Mouse (Mus musculus): ENCODE data around the gene Stmn1. TPM values are rescaled to one million over a fixed set of nuclear protein-coding genes. Genes with fewer than 3 reads are reported as not detected.
"Not testable (repeated sequence)": the region's sequence is repeated elsewhere in the genome, so short reads cannot be mapped to it uniquely, and the experiment has no call there.

Gene Stmn1
- polyA plus RNA-seq, 1 experiment, result 38.6 TPM

- 40% methylated on average over 6 of the region's 6 CpGs for whole genome bisulfite sequencing
- DNase-seq, result no peak
- H3K4me1 ChIP-seq (ENCODE audit: control insufficient read depth, insufficient read depth, low read length), result peaks cover 12% of the 10 kb centered on the region
- TF ChIP-seq POLR2A (IDR thresholded peaks at IDR 0.05; ENCODE audit: borderline replicate concordance, extremely low read depth, low read depth, low read length), result no peak
- TF ChIP-seq CTCF (IDR thresholded peaks at IDR 0.05; ENCODE audit: insufficient read depth, low read length), result no peak
- H3K4me3 ChIP-seq (replicated peaks; ENCODE audit: extremely low read depth, low read depth, low read length), result no peak overlapping the region
Measured at GRCm38 (mm10) chr4:134481270-134481669, 13.2 kb downstream of the Stmn1 start.

GRCm38 (mm10) chr4:134482442-134482841, 14.3 kb downstream of the Stmn1 start:
- TF ChIP-seq CTCF (IDR thresholded peaks at IDR 0.05; ENCODE audit: insufficient read depth, low read length) (no peak), POLR2A (IDR thresholded peaks at IDR 0.05; ENCODE audit: borderline replicate concordance, extremely low read depth, low read depth, low read length) (no peak)
- H3K4me3 ChIP-seq (replicated peaks; ENCODE audit: extremely low read depth, low read depth, low read length), result no peak overlapping the region
- peaks cover 9% of the 10 kb centered on the region for H3K4me1 ChIP-seq (ENCODE audit: control insufficient read depth, insufficient read depth, low read length)
- no peak for DNase-seq
- 64% methylated on average over 8 of the region's 8 CpGs for WGBS

- 60% methylated on average over 6 of the region's 6 CpGs for WGBS
Measured at GRCm38 (mm10) chr4:134483078-134483688, 15.1 kb downstream of the Stmn1 start.

DNA sequence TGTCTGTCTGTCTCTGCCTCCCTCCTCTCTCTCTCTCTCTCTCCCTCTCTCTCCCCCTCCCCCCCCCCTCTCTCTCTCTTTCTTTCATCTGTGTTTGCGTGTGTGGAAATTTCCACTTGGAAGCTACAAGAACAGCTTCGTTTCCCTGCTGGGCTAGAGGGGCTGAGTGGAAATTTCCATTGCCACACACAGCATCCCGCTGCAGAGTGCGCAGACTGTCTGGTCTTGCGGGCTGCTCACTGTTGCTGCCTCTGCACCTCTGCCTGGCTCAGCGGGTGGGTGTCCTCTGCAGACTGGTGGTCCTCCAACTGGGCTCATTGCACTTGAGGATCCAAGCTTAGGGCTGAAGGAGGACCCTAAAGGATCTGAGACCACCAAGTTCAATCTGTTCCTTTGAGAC, 15.6 kb downstream of the Stmn1 start:
- 42% methylated on average over 6 of the region's 6 CpGs for WGBS
- peaks cover 4% of the 10 kb centered on the region for H3K4me1 ChIP-seq (ENCODE audit: control insufficient read depth, insufficient read depth, low read length)
- H3K4me3 ChIP-seq (replicated peaks; ENCODE audit: extremely low read depth, low read depth, low read length), result no peak overlapping the region
- no peak for TF ChIP-seq POLR2A (IDR thresholded peaks at IDR 0.05; ENCODE audit: borderline replicate concordance, extremely low read depth, low read depth, low read length)
- no peak for DNase-seq

More at GRCm38 (mm10) chr4:134483078-134483688, 15.1 kb downstream of the Stmn1 start:
- H3K4me3 ChIP-seq (replicated peaks; ENCODE audit: extremely low read depth, low read depth, low read length), result no peak overlapping the region
- DNase-seq, result no peak
- TF ChIP-seq POLR2A (IDR thresholded peaks at IDR 0.05; ENCODE audit: borderline replicate concordance, extremely low read depth, low read depth, low read length) (no peak), CTCF (IDR thresholded peaks at IDR 0.05; ENCODE audit: insufficient read depth, low read length) (no peak)
- peaks cover 5% of the 10 kb centered on the region for H3K4me1 ChIP-seq (ENCODE audit: control insufficient read depth, insufficient read depth, low read length)

DNA sequence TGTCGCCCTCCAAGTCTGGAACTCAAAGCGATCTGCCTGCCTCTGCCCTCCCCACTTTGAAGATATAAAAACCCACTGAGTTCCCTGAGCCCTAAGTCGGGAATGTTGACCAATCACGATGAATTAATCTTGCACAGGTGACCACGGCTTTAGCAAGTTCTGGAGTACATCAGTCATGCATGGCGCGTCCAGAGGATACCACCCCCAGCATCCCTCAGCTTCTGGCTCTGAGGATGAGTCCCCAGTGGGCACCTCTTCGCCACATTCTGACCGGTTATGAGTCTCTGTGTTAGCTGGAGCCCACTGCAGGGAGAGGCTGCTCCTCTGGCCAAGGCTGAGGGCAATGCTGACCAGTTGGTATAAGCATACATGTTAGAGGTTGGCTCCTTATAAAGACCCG, 16.1 kb downstream of the Stmn1 start:
- TF ChIP-seq POLR2A (IDR thresholded peaks at IDR 0.05; ENCODE audit: borderline replicate concordance, extremely low read depth, low read depth, low read length) (no peak), CTCF (IDR thresholded peaks at IDR 0.05; ENCODE audit: insufficient read depth, low read length) (no peak)
- 76% methylated on average over 10 of the region's 10 CpGs for WGBS

DNA sequence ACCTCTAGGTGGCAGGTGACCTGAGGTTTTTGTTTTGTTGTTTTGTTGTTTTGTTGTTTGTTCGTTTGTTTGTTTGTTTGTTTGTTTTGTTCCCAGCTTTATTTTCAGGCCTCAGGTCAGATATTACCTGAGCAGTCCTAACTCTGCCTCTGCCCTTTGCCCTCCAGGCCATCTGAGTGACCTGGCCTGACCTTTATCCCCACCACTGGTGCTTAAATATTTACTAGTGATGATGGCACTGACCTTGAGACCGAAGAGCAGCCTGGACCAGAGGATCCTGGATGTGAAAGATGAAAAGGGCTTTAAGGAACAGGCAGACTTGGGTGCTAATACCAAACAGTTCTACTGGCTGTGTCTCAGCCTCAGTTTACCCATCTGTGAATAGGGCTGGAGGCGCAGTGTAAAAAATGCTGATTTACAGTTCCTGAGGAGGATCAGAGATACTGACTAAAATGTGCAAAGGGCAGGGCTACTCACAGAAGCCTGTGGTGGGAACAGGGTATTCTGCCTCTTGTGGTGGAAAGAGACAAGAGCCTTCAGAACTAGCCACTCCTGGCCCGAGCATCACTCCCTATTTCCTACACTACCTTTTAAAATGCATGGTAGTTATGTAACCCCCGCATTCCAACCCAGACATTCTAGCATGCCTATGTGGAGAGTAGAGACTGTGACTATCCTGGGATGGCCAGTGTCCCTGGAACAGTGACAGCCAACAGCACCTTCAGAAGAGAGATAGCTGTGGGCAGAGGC, 17.2 kb downstream of the Stmn1 start:
- H3K4me3 ChIP-seq (replicated peaks; ENCODE audit: extremely low read depth, low read depth, low read length), result no peak overlapping the region
- peaks cover 6% of the 10 kb centered on the region for H3K4me1 ChIP-seq (ENCODE audit: control insufficient read depth, insufficient read depth, low read length)
- no peak for DNase-seq
- WGBS, result 86% methylated on average over 5 of the region's 5 CpGs
- TF ChIP-seq CTCF (IDR thresholded peaks at IDR 0.05; ENCODE audit: insufficient read depth, low read length), result no peak
- TF ChIP-seq POLR2A (IDR thresholded peaks at IDR 0.05; ENCODE audit: borderline replicate concordance, extremely low read depth, low read depth, low read length), result no peak

More for the DNA sequence above, 16.1 kb downstream of the Stmn1 start:
- Histone ChIP-seq H3K4me1 (ENCODE audit: control insufficient read depth, insufficient read depth, low read length) (peaks cover 4% of the 10 kb centered on the region), H3K4me3 (replicated peaks; ENCODE audit: extremely low read depth, low read depth, low read length) (no peak overlapping the region)
- DNase-seq, result no peak

DNA sequence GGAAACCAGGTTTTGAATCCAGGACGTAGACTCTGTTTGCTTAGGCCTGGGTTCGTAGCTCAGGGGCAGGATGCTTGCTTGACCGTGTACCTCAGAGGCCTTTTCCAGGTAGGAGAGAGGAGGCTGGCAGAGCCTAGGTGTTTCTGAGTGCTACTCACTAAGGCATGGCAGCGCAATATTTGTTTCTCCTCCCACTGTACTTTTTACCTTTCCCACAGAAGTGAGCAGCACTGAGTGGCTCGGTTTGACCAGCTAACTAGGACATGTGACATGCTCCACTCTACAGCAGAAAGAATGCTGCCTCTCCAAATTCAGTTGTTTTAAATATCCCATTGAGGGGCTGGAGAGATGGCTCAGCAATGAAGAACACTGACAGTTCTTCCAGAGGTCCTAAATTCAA, 20.1 kb downstream of the Stmn1 start:
- peak; percentile 22; the same call in 1 of the 2 replicates for TF ChIP-seq POLR2A (IDR thresholded peaks at IDR 0.05; ENCODE audit: borderline replicate concordance, extremely low read depth, low read depth, low read length)
- TF ChIP-seq CTCF (IDR thresholded peaks at IDR 0.05; ENCODE audit: insufficient read depth, low read length), result no peak
- peaks cover 4% of the 10 kb centered on the region for H3K4me1 ChIP-seq (ENCODE audit: control insufficient read depth, insufficient read depth, low read length)
- no peak overlapping the region for H3K4me3 ChIP-seq (replicated peaks; ENCODE audit: extremely low read depth, low read depth, low read length)
- no peak for DNase-seq
- WGBS, result 78% methylated on average over 5 of the region's 5 CpGs

DNA sequence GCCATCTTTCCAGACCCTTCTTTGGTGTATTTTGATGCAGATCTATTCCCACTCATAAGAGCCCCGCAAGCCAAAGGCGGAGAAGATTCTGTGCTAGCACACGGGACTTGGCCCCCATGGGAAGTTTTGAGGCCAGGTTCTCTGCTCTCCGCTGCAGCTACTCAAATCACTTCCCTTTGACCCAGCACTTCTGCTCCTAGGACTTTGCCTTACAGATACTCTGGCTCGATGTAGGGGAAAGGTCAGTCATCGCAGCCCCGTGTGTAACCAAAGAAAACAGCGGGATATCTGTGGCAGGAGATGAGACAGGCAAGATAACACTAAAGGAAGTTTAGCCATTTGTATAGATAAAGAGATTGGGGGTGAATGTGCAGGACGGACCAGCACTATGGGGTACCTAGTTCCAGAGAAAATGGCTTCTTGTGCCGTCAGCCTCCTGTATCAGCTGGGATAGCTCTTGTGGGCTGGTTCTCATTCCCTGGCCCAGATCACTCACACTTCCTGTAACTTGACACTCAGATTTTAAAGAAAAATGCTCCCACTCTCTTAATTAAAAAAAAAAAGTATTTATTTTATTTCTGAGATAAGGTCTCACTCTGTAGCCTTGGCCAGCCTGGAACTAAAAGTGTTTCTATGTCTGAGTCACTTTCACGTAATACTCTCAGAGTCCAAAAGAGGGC, 22.0 kb downstream of the Stmn1 start:
- Histone ChIP-seq H3K4me3 (replicated peaks; ENCODE audit: extremely low read depth, low read depth, low read length) (no peak overlapping the region), H3K4me1 (ENCODE audit: control insufficient read depth, insufficient read depth, low read length) (peaks cover 9% of the 10 kb centered on the region)
- no peak for DNase-seq
- TF ChIP-seq POLR2A (IDR thresholded peaks at IDR 0.05; ENCODE audit: borderline replicate concordance, extremely low read depth, low read depth, low read length) (no peak), CTCF (IDR thresholded peaks at IDR 0.05; ENCODE audit: insufficient read depth, low read length) (no peak)
- 56% methylated on average over 11 of the region's 11 CpGs for WGBS

DNA sequence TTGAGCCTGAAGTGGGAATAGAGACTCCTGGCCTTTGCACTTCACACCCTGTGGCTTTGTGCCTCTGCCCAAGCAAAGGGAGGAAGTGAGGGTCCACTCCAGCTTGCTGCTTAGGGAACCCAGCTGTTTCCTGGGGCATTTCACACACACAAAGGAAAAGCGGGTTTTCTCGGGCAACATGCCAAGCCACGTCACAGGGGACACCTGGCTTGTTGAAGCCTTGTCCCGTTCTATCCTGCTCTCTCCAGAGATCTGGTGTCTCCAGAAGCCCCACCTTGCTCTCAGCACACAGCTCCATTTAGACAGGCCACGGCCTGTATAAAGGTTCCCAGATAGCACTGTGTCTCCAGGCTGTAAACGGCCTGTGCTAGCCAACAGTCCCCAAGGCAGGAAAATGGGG, 23.6 kb downstream of the Stmn1 start:
- 44% methylated on average over 6 of the region's 6 CpGs for WGBS
- peaks cover 23% of the 10 kb centered on the region for H3K4me1 ChIP-seq (ENCODE audit: control insufficient read depth, insufficient read depth, low read length)
- TF ChIP-seq CTCF (IDR thresholded peaks at IDR 0.05; ENCODE audit: insufficient read depth, low read length), result no peak
- TF ChIP-seq POLR2A (IDR thresholded peaks at IDR 0.05; ENCODE audit: borderline replicate concordance, extremely low read depth, low read depth, low read length), result no peak
- DNase-seq, result no peak
- H3K4me3 ChIP-seq (replicated peaks; ENCODE audit: extremely low read depth, low read depth, low read length), result no peak overlapping the region

DNA sequence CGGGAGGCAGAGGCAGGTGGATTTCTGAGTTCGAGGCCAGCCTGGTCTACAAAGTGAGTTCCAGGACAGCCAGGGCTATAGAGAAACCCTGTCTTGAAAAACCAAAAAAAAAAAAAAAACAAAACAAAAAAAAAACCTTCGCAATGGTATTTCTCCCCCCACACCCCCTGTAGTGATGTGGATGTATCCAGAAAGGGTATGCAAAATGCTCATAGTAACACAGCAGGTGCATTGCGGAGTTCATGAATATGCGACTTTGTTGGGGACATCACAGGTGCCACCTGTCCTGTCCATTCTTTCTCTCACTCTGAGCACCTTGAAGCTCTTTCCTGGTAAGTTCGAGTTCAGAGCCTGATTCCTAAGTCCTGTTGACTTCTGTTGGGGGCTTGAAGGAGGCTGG, 26.0 kb downstream of the Stmn1 start:
- 98% methylated on average over 6 of the region's 6 CpGs for WGBS
- not testable (repeated sequence) for DNase-seq; H3K4me3 ChIP-seq (replicated peaks; ENCODE audit: extremely low read depth, low read depth, low read length)
- peaks cover 23% of the 10 kb centered on the region for H3K4me1 ChIP-seq (ENCODE audit: control insufficient read depth, insufficient read depth, low read length)
